Mouse (Mus musculus) Patski (cell line): ENCODE results near the gene Rfx3. TPM values are rescaled to one million over a fixed set of nuclear protein-coding genes. Genes with fewer than 3 reads are reported as not detected.

ENCODE experiments used
- ATAC-seq: fragments of 100-300 bp; one replicate; pipeline ENCODE4 v1.8.0; 2021
- CTCF ChIA-PET: fragments of 350-600 bp; sonication (Branson Sonifier 250); formaldehyde crosslinking; loops from one replicate; lab custom pipeline; 2022; ENCODE audit warnings: inconsistent platforms; lab: Charles Lee
- POLR2A ChIA-PET: fragments of 350-600 bp; sonication (Branson Sonifier 250); formaldehyde crosslinking; loops from one replicate; lab custom pipeline; 2022; ENCODE audit warnings: antibody characterized with exemption, inconsistent platforms; lab: Charles Lee
- DNase-seq: peaks from one replicate; pipeline ENCODE4 v3.0.0-alpha.2; 2011; ENCODE audit warnings: low read depth, low spot score
- H3K27me3 ChIP-seq: fragments of 371-371 bp; one replicate; pipeline ENCODE4 v1.5.1; 2021
- CTCF ChIP-seq: fragments of 100-300 bp; IDR thresholded peaks from one replicate; pipeline ENCODE4 v1.5.1; 2021
- in situ Hi-C: fragments of 300-500 bp; cut with MboI; formaldehyde crosslinking; loops from 3 replicates; pipeline ENCODE4 v1.11.1; 2018; ENCODE audit warnings: low pct_unique_long_range_greater_than_20kb, mixed read lengths
- polyA plus RNA-seq: library from polyadenylated mRNA; unstranded; gene quantifications from one replicate; pipeline ENCODE4 v1.2.3, GENCODE M21; 2021

The Rfx3 gene
- polyA plus RNA-seq: 13.7 TPM

DNA sequence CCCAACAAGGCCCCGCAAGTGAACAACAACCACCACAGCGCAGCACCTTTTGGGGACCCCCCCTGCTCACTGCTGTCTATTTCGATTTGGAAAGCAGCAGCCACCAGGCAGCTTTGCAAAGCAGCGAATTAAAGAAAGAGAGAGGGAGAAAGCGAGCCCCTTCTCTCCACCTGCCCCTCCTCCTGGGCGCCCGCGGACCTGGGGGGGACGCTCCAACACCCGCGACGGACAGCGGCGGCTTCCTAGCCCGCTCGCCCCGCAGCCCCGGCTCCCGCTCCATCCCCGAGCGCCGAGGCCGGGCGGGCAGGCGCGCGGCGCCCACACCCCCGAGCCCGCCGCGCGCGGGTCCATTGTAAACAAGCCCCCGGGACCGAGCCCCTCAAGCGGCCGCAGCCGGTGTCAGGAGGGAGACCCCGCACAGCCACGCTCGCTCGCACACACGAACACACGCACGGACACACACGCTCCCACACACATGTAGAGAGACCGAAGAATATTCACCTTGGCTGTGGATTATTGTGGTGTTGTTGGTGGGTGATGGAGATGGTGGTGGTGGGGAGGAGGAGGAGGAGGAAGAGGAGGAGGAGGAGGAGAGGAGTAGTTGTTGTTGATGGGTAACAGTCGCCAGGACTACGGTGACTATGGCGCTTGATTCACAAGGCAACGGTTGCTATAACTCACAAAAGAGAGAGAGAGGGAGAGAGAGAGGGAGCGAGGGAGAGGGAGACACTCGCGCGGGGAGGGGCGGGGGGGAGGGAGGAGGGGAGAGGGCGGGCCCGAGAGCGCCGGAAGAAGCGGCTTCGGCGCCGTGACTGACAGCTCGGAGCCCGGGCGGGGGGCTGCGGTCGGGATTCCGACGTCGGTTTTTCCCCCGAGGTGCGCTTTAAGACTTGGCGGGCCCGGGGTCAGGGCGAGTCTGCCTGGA is at the start of gene Rfx3:
TSS of gene Rfx3 (minus strand) at position 696 of the 925 bp plus-strand sequence.
- peaks cover 4% of the 10 kb centered on the region for H3K27me3 ChIP-seq
- DNase-seq (peak; percentile 50), ATAC-seq (peak; percentile 60)
- ChIA-PET POLR2A (interaction anchor here (0.5 to 1.1 kb wide), 12 partner anchors 10 to 1289 kb away, joined by 3 to 10 read pairs (median 4); no protein-coding TSS in a partner anchor), CTCF (no interaction called here)
- in situ Hi-C loops: no loop called here
- no peak for TF ChIP-seq CTCF

DNA sequence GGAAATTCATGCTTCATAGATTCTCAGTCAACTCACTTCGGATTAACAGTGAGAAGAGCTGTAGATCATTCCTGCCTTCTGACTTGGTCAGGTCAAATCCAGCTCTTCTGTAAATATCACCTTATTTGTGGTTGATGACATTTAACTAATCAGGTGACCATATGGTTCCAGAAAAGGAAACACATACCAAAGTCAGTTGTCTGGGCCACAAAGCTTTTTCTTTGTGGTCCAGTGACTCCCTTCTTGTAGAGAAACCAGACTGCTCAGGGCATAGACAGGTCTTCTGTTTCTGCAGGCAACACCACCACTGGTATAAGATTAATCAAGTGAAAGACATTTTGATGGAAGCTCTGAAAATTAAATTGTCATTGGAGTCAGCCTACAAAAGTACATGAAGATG is 41.1 kb upstream of the Rfx3 start:
- H3K27me3 ChIP-seq: peaks cover 37% of the 10 kb centered on the region
- ATAC-seq (peak; percentile 78), DNase-seq (peak; percentile 85)
- in situ Hi-C loops: no loop called here
- ChIA-PET CTCF (no interaction called here), POLR2A (interaction anchor here (1.3 kb wide), 1 partner anchor 10 kb away, joined by 4 read pairs; no protein-coding TSS in a partner anchor)
- TF ChIP-seq CTCF: no peak

DNA sequence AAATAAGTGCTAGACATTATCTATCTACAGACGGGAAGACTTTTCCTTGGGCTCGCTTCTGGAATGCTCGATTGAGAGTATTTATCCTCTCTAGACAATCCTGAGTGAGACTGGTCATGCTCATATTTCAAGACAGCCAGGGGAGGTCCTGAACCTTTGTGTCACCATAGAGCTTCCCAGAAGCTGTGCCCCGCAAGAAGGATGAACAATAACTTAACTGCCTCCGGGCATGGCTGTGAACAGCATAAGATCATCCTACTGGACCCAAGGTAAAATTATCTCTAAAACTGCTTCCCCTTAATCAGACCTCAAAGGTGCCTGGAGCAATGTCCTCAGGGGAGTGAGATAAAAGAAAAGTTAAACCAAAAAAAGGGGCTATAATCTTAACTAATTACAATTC is 40.6 kb upstream of the Rfx3 start:
- in situ Hi-C loops: no loop called here
- peaks cover 32% of the 10 kb centered on the region for H3K27me3 ChIP-seq
- TF ChIP-seq CTCF: no peak
- ATAC-seq (peak; percentile 72), DNase-seq (peak; percentile 67)
- POLR2A ChIA-PET: interaction anchor here (1.3 kb wide), 1 partner anchor 11 kb away, joined by 4 read pairs; no protein-coding TSS in a partner anchor
- CTCF ChIA-PET: no interaction called here

DNA sequence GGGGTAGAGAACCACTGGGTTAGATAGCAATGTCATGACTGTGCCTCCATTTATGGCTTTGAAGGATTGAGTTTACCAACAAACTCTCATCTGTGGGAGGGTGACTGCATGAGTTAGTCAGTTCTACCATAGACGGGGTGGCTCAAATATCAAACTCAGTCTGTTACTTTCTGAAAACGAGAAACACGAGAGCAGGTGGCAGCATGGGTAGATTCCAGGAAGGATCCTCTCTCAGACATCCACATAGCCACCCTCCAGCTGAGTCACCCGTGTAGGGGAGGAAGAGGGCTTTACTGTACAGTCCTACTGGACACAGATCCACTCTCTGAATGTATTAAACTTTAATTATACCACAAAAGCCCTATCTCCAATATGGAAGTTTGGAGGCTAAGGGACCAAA is 38.3 kb upstream of the Rfx3 start:
- ChIA-PET CTCF (interaction anchor here (1.6 kb wide), 1 partner anchor 26 kb away, joined by 3 read pairs; no protein-coding TSS in a partner anchor), POLR2A (no interaction called here)
- DNase-seq (no peak), ATAC-seq (no peak)
- TF ChIP-seq CTCF: no peak
- in situ Hi-C loops: no loop called here
- H3K27me3 ChIP-seq: peaks cover 33% of the 10 kb centered on the region

DNA sequence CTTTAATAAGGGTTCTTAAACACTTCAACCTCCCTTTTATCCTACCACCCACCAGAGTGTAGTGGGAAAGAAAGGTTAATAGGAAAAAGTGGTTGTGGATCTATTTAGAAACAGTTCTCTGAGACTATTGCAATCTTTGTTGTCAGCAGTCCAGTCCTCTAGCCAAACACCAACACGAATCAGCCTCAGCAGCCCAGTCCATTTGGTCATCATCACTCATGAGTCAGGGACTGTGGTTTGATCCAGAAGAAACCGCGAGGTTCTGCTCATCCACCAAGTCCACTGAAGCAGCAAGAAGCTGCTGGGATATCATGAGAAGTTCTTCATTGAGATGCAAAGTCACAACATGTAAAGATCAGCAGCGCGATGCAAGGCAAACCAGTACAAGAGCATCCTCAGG is 35.8 kb upstream of the Rfx3 start:
- in situ Hi-C loops: no loop called here
- peaks cover 34% of the 10 kb centered on the region for H3K27me3 ChIP-seq
- no peak for TF ChIP-seq CTCF
- DNase-seq (no peak), ATAC-seq (peak; percentile 39)
- ChIA-PET CTCF (no interaction called here), POLR2A (no interaction called here)

DNA sequence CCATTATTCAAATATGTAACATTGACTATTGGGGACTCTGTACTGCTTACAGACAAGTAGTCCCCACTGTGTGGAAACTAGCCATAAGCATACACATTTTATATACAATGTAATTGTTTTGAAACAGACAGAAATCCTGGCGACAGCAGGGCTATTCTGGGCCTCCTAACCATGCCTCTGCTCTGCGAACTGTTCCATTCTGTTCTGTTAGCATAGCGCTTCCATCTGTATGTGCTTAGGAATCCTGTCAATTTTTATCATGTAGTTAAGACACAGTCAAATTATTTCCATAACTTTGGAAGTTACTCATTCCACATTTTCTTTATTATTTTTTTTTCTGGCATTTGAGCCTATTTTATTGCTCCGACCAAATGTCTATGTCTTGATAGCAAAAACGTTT is 34.0 kb upstream of the Rfx3 start:
- no peak for ATAC-seq
- ChIA-PET CTCF (interaction anchor here (1.3 kb wide), 1 partner anchor 49 kb away, joined by 4 read pairs; no protein-coding TSS in a partner anchor), POLR2A (interaction anchor here (0.7 kb wide), 1 partner anchor 481 kb away, joined by 3 read pairs; no protein-coding TSS in a partner anchor)
- TF ChIP-seq CTCF: no peak
- in situ Hi-C loops: no loop called here
- DNase-seq: no peak
- peaks cover 35% of the 10 kb centered on the region for H3K27me3 ChIP-seq

DNA sequence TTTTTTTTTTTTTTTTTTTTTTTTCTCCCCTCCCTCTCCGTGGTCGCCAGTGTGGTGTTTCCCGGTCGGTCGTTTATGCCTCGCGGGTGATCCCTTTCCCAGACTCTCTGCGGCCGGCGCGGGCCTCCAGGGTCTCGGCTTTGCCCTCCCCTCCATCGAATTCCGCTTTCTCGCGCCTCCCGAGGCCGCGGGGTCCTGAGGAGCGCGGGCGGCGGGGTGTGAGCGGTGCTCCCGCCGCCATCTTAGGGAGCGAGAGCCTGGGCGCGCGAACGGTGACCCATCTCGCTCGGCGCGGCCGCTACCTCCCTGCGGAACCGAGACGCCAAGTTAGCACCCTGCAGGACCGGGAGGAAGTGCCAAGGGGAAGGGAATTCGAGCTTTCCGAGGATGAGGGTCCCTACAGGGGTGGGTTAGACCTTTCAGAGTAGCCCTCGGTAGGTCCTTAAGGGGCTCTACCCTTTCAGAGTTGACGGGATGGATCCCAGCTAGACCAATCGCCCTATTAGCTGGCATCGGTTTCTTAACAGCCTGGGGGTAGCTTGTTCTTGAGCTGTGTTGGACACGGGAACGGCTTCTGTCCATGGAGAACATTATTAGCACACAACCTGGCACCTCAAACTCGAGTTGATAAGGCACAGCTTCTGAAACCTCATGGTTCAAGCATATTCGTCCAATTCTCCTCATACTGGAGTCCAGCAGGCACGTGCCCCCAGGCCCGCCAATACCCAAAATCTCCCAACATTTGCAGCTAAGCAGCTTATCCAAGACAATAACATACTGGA is 943 bp upstream of the Rfx3 start:
- DNase-seq (peak; percentile 28), ATAC-seq (peak; percentile 54)
- H3K27me3 ChIP-seq: peaks cover 7% of the 10 kb centered on the region
- ChIA-PET CTCF (no interaction called here), POLR2A (interaction anchor here (0.5 to 1.1 kb wide), 14 partner anchors 8 to 1290 kb away, joined by 3 to 10 read pairs (median 4); no protein-coding TSS in a partner anchor)
- in situ Hi-C loops: no loop called here
- TF ChIP-seq CTCF: no peak

DNA sequence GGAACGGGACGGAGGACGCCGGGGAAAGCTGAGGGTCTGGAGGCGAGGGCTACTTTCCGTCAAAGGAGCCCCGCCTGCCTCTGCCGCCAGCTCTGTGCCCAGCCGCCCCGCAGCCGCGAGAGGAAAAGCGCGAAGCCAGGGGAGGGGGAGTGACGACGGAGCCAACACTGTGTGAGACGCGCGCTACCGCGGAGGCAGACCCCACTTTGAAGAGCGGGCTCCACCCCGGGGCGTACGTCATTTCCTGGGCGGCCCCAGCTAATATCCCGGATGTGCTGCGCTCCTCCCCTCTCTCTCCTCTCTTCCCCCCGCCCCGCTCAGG is 391 bp upstream of the Rfx3 start:
- in situ Hi-C loops: no loop called here
- TF ChIP-seq CTCF: no peak
- POLR2A ChIA-PET: interaction anchor here (0.5 to 1.1 kb wide), 11 partner anchors 9 to 1289 kb away, joined by 3 to 10 read pairs (median 5); no protein-coding TSS in a partner anchor
- H3K27me3 ChIP-seq: peaks cover 4% of the 10 kb centered on the region
- ATAC-seq (peak; percentile 92), DNase-seq (peak; percentile 81)
- CTCF ChIA-PET: no interaction called here

DNA sequence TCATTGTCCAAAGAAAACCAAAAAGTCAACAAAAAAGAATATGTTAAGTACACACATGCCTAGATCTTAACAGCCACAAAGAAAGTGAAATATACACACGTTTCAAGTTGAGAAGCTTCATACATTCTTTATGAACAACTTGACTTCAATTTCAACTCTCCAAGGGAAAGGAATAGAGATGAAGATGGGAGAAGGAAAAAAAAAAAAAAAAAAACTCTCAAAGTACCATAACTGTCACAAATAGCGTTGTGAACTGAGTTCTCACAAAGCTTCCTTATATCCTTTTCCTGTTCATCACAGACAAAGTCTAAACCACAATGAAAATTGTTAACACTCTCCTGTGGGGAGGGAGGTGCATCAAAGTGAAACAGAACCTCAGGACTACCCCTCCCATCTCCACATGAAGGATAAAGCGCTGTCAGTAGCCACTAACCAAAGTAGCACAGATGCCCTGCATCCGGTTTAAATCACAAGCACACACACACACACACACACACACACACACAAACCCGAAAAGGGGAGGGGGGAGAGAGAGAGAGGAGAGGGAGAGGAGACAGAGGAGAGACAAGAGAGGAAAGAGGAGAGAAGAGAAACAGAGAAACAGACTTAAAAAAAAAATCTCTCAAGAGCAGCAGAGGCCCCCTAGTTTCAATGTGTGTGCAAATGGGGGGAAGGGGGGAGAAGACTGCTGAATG is 1.2 kb downstream of the Rfx3 start:
- peak; percentile 44 for DNase-seq
- ChIA-PET POLR2A (interaction anchor here (0.6 kb wide), 2 partner anchors 9 to 326 kb away, joined by 4 to 5 read pairs; no protein-coding TSS in a partner anchor), CTCF (interaction anchor here (0.7 kb wide), 1 partner anchor 72 kb away, joined by 3 read pairs; no protein-coding TSS in a partner anchor)
- ATAC-seq: no peak
- no peak for TF ChIP-seq CTCF
- in situ Hi-C loops: loop anchor here (10.0 kb wide), 1 partner anchor 575 kb away; no protein-coding TSS in a partner anchor
- peaks cover 4% of the 10 kb centered on the region for H3K27me3 ChIP-seq
